Mouse (Mus musculus) effector memory CD4-positive, alpha-beta T cell, adult 5 months (primary cell): ENCODE measurements around the gene Btbd35f24. TPM values are rescaled to one million over a fixed set of nuclear protein-coding genes. Genes with fewer than 3 reads are reported as not detected.

Source experiments
- polyA plus RNA-seq: library from polyadenylated mRNA; unstranded; fragments of 100-300 nt; shearing (Covaris generic); gene quantifications from one replicate; pipeline ENCODE4 v1.2.1, GENCODE M21; 2017

Gene Btbd35f24
- not detected for polyA plus RNA-seq

GRCm38 (mm10) chrX:3195727-3196126 lies at the start of gene Btbd35f24:
TSS of gene Btbd35f24 (minus strand) at chrX:3195827.

Other genes starting within 250 kb of the Btbd35f24 start
- not detected for gene Btbd35f23, start 119.0 kb downstream of the Btbd35f24 start, polyA plus RNA-seq
- gene Btbd35f11, start 247.9 kb upstream of the Btbd35f24 start, polyA plus RNA-seq: not detected